In genomic region chr1:171189046-171189445, GRCm38 (mm10) we compare ENCODE assay signal across 8 mouse cellular contexts. TPM values are rescaled to one million over a fixed set of nuclear protein-coding genes. Genes with fewer than 3 reads are reported as not detected.
A peak's percentile ranks its signal among the peaks of the same experiment; 100 is the strongest.
DNase-seq lines count a peak whose midpoint lies in the region; ATAC-seq and TF ChIP-seq lines count a peak whose summit lies in the region.
"Had no signal": no experiment of that assay in that cellular context is flagged by ENCODE, and none has a peak within 500 bp of the region (broad histone marks: within the 10 kb centered on the region; RNA-seq: fewer than 3 reads in every experiment).

No protein-coding gene starts in this region.

- no peak for DNase-seq in layer of hippocampus, adult 2 months (ENCODE audit: low spot score in 2 of 2)
- no peak for DNase-seq in layer of hippocampus, postnatal 25 days (ENCODE audit: extremely low spot score in 1 of 2, low spot score in 1 of 2)
- peak; percentile 39 for DNase-seq in embryo, embryonic 11 days
- DNase-seq in limb, embryonic 14.5 days (ENCODE audit: low spot score): no peak
- DNase-seq in urinary bladder, postnatal 10 days (ENCODE audit: low spot score): no peak
- DNase-seq in gastrocnemius, postnatal 36 days: no peak

- intact Hi-C loops in gastrocnemius, postnatal 36 days (cut with DNase I): no loop called here

- H3K36me3 ChIP-seq in heart, embryonic 13.5 days: no peaks in the 10 kb centered on the region
- H3K36me3 ChIP-seq in limb, embryonic 14.5 days (ENCODE audit: control insufficient read depth, insufficient read depth, low read length): no peaks in the 10 kb centered on the region
- H3K36me3 ChIP-seq: liver, embryonic 15.5 days had no signal

- 11% methylated on average over 8 of the region's 8 CpGs for WGBS in heart, embryonic 13.5 days
- WGBS in limb, embryonic 14.5 days: 17% methylated on average over 8 of the region's 8 CpGs

- no peak overlapping the region for H3K4me3 ChIP-seq in layer of hippocampus, adult 2 months
- H3K4me3 ChIP-seq in heart, embryonic 13.5 days: peak overlapping the region; percentile 2; the same call in 1 of the 2 replicates
- H3K4me3 ChIP-seq in limb, embryonic 14.5 days (replicated peaks; ENCODE audit: low read length): no peak overlapping the region
- H3K4me3 ChIP-seq: liver, embryonic 15.5 days had no signal

- peak overlapping the region; percentile 36; the same call in 1 of the 2 replicates for H3K27ac ChIP-seq in layer of hippocampus, adult 2 months
- H3K27ac ChIP-seq in heart, embryonic 13.5 days (replicated peaks): peak overlapping the region; percentile 95
- H3K27ac ChIP-seq in limb, embryonic 14.5 days (replicated peaks; ENCODE audit: low read depth, low read length): no peak overlapping the region; the same call in 1 of the 2 replicates
- H3K27ac ChIP-seq: liver, embryonic 15.5 days had no signal

- peaks cover 82% of the 10 kb centered on the region for H3K4me1 ChIP-seq in heart, embryonic 13.5 days
- peaks cover 24% of the 10 kb centered on the region for H3K4me1 ChIP-seq in limb, embryonic 14.5 days (ENCODE audit: control insufficient read depth, insufficient read depth, low read length)

- H3K27me3 ChIP-seq in heart, embryonic 13.5 days (replicated peaks): peaks cover 17% of the 10 kb centered on the region
- H3K27me3 ChIP-seq in limb, embryonic 14.5 days (ENCODE audit: control insufficient read depth, insufficient read depth, low read length): peaks cover 23% of the 10 kb centered on the region; the same call in 1 of the 2 replicates

- ATAC-seq in heart, embryonic 13.5 days (ENCODE audit: extremely low read depth, insufficient number of reproducible peaks, low FRiP score, low TSS enrichment): no peak
- ATAC-seq in limb, embryonic 14.5 days (ENCODE audit: low FRiP score, low read depth): peak; percentile 17; the same call in 1 of the 2 replicates

- no peaks in the 10 kb centered on the region for H3K9me3 ChIP-seq in heart, embryonic 13.5 days
- H3K9me3 ChIP-seq in limb, embryonic 14.5 days (ENCODE audit: control insufficient read depth, low read length): no peaks in the 10 kb centered on the region
- H3K9me3 ChIP-seq: liver, embryonic 15.5 days had no signal

- H3K4me2 ChIP-seq in heart, embryonic 13.5 days: peak overlapping the region; percentile 55
- H3K4me2 ChIP-seq in limb, embryonic 14.5 days (replicated peaks; ENCODE audit: low read depth, low read length, severe bottlenecking): no peak overlapping the region; the same call in 1 of the 2 replicates
- H3K4me2 ChIP-seq: liver, embryonic 15.5 days had no signal

- TF ChIP-seq CTCF in layer of hippocampus, adult 2 months (conservative IDR thresholded peaks at IDR 0.05): no peak

- TF ChIP-seq POLR2A in limb, embryonic 14.5 days (IDR thresholded peaks at IDR 0.05; ENCODE audit: borderline replicate concordance, extremely low read depth, insufficient read depth, insufficient read length): no peak

- H3K9ac ChIP-seq in heart, embryonic 13.5 days: peak overlapping the region; percentile 58
- no peak overlapping the region for H3K9ac ChIP-seq in limb, embryonic 14.5 days (ENCODE audit: low read depth, low read length, severe bottlenecking)
- H3K9ac ChIP-seq: liver, embryonic 15.5 days had no signal

RNA-seq across cellular contexts. Expression of gene Pcp4l1, which starts 7.0 kb away (rescaled TPM):
- 10 to 100 TPM; 40.4 to 40.9 TPM for total RNA-seq in layer of hippocampus, adult 2 months (2021)
- 10 to 100 TPM; 42.1 to 43.6 TPM for total RNA-seq in layer of hippocampus, postnatal 25 days (2021)
- polyA plus RNA-seq in heart, embryonic 13.5 days (2015; fragmentation: Nextera tagmentation; extraction: Ambion mirVana): 38.3 and 39.3 TPM in 2 replicates
- 3.3 and 3.9 TPM in 2 replicates for polyA plus RNA-seq in limb, embryonic 14.5 days (2012; rRNA removed)
- polyA plus RNA-seq in limb, embryonic 14.5 days (2014; fragmentation: Nextera tagmentation; extraction: Ambion mirVana): 6.0 and 6.3 TPM in 2 replicates
- total RNA-seq in gastrocnemius, postnatal 36 days (2021): 10 to 100 TPM; 48.8 to 49.5 TPM

RNA-seq across cellular contexts. Expression of gene Nr1i3, which starts 24.7 kb away (rescaled TPM):
- under 1 TPM in 1 of 2 experiments, not detected in 1; 0.15 TPM for total RNA-seq in layer of hippocampus, adult 2 months (2021)
- total RNA-seq in layer of hippocampus, postnatal 25 days (2021): under 1 TPM; 0.12 to 0.15 TPM
- 0.25 and 0.36 TPM in 2 replicates for polyA plus RNA-seq in heart, embryonic 13.5 days (2015; fragmentation: Nextera tagmentation; extraction: Ambion mirVana)
- 0.04 and 0.06 TPM in 2 replicates for polyA plus RNA-seq in limb, embryonic 14.5 days (2012; rRNA removed)
- 0.30 and 0.32 TPM in 2 replicates for polyA plus RNA-seq in limb, embryonic 14.5 days (2014; fragmentation: Nextera tagmentation; extraction: Ambion mirVana)
- not detected for total RNA-seq in gastrocnemius, postnatal 36 days (2021)

RNA-seq across cellular contexts. Expression of gene Tomm40l, which starts 33.3 kb away (rescaled TPM):
- 10 to 100 TPM; 70.8 to 76.7 TPM for total RNA-seq in layer of hippocampus, adult 2 months (2021)
- total RNA-seq in layer of hippocampus, postnatal 25 days (2021): 10 to 100 TPM; 81.4 to 85.9 TPM
- 44.8 and 52.5 TPM in 2 replicates for polyA plus RNA-seq in heart, embryonic 13.5 days (2015; fragmentation: Nextera tagmentation; extraction: Ambion mirVana)
- 26.3 and 29.4 TPM in 2 replicates for polyA plus RNA-seq in limb, embryonic 14.5 days (2012; rRNA removed)
- 28.6 and 29.2 TPM in 2 replicates for polyA plus RNA-seq in limb, embryonic 14.5 days (2014; fragmentation: Nextera tagmentation; extraction: Ambion mirVana)
- 10 to 100 TPM; 52.0 to 54.8 TPM for total RNA-seq in gastrocnemius, postnatal 36 days (2021)

RNA-seq across cellular contexts. Expression of gene Apoa2, which starts 35.8 kb away (rescaled TPM):
- total RNA-seq in layer of hippocampus, adult 2 months (2021): 1 to 10 TPM; 1.2 to 1.9 TPM
- 1 to 10 TPM; 1.9 to 2.3 TPM for total RNA-seq in layer of hippocampus, postnatal 25 days (2021)
- 21.9 and 119 TPM in 2 replicates for polyA plus RNA-seq in heart, embryonic 13.5 days (2015; fragmentation: Nextera tagmentation; extraction: Ambion mirVana)
- polyA plus RNA-seq in limb, embryonic 14.5 days (2012; rRNA removed): 4.7 and 8.1 TPM in 2 replicates
- 1.6 and 1.9 TPM in 2 replicates for polyA plus RNA-seq in limb, embryonic 14.5 days (2014; fragmentation: Nextera tagmentation; extraction: Ambion mirVana)
- 1 to 10 TPM in 1 of 2 experiments, not detected in 1; 1.7 TPM for total RNA-seq in gastrocnemius, postnatal 36 days (2021)

RNA-seq across cellular contexts. Expression of gene Mpz, which starts 38.5 kb away (rescaled TPM):
- not detected for total RNA-seq in layer of hippocampus, adult 2 months (2021)
- not detected for total RNA-seq in layer of hippocampus, postnatal 25 days (2021)
- 0.33 and 0.36 TPM in 2 replicates for polyA plus RNA-seq in heart, embryonic 13.5 days (2015; fragmentation: Nextera tagmentation; extraction: Ambion mirVana)
- 14.6 and 19.8 TPM in 2 replicates for polyA plus RNA-seq in limb, embryonic 14.5 days (2012; rRNA removed)
- polyA plus RNA-seq in limb, embryonic 14.5 days (2014; fragmentation: Nextera tagmentation; extraction: Ambion mirVana): 4.9 and 5.3 TPM in 2 replicates
- 100 to 1,000 TPM in 1 of 2 experiments, 10 to 100 TPM in 1; 33.1 to 105 TPM for total RNA-seq in gastrocnemius, postnatal 36 days (2021)
- polyA plus RNA-seq: liver, embryonic 15.5 days had no signal
